Mouse (Mus musculus) spleen, postnatal 10 days (tissue): Measurements from ENCODE around the gene Kat6b.
"Not testable (repeated sequence)": the region's sequence is repeated elsewhere in the genome, so short reads cannot be mapped to it uniquely, and the experiment has no call there.

ENCODE experiments used
- DNase-seq, 2 experiments: peaks; one replicate each; pipeline ENCODE4 v3.0.0; 2021 to 2022; ENCODE audit warnings: low spot score in 2 of 2

Gene Kat6b

DNA sequence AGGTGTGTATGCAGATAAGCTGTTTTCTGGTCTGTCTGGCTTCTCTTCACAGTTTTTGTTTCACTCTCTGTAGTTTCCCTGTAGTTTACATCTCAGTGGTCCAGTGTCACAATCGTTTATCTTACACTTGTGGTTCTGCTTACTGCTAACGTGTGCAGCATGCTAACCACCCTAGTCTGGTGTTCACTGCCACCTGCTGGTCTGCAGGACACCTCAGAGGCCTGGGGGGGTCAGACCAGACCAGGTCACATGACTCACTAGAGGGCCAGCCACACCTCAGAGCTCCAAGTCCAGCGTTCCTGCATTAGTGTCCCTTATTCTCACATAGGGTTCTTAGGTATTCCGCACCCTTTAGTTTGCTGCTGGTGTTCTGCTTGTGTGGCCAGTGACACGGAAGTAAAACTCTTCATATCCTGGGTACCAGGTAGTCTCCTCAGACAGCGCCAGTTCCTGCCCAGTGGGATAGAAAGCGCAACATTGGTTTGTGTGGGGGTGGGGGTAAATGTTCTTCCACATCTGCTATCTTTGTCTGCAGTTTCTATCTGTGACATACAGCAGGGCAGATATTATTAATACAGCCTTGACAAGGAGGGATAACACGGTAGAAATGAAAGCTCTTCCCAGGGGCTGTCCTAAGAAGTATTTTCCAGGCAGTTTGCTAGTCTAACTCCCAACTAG, 181.4 kb downstream of the Kat6b start:
- DNase-seq = peak in 1 of 2 experiments; percentile 40

- no peak for DNase-seq
Observed at GRCm38 (mm10) chr14:21669218-21669617, 188.0 kb downstream of the Kat6b start.

DNA sequence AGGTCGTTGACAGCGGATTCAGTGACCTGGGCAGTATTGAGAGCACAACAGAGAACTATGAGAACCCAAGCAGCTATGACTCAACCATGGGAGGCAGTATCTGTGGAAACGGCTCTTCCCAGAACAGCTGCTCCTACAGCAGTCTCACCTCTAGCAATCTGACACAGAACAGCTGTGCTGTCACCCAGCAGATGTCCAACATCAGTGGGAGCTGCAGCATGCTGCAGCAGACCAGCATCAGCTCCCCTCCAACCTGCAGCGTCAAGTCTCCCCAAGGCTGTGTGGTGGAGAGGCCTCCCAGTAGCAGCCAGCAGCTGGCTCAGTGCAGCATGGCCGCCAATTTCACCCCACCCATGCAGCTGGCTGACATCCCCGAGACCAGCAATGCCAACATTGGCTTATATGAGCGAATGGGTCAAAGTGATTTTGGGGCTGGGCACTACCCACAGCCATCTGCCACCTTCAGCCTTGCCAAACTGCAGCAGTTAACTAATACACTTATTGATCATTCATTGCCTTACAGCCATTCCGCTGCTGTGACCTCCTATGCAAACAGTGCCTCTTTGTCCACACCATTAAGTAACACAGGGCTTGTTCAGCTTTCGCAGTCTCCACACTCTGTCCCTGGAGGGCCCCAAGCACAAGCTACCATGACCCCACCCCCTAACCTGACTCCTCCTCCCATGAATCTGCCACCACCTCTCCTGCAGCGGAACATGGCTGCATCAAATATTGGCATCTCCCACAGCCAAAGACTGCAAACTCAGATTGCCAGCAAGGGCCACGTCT, 188.6 kb downstream of the Kat6b start:
- no peak for DNase-seq

DNA sequence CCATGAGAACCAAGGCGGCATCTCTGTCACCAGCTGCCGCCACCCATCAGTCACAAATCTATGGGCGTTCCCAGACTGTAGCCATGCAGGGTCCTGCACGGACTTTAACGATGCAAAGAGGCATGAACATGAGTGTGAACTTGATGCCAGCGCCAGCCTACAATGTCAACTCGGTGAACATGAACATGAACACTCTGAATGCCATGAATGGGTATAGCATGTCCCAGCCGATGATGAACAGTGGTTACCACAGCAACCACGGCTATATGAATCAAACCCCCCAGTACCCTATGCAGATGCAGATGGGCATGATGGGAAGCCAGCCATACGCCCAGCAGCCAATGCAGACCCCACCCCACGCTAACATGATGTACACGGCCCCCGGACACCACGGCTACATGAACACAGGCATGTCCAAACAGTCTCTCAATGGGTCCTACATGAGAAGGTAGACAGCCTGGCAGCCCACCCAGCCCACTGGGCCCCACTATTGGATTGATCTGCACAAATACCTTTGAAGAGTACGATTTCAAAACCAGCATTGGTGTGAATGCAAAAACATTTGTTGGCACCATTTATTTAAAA, 189.3 kb downstream of the Kat6b start:
- not testable (repeated sequence) for DNase-seq

GRCm38 (mm10) chr14:21673100-21673499, 191.9 kb downstream of the Kat6b start:
- DNase-seq = no peak

DNA sequence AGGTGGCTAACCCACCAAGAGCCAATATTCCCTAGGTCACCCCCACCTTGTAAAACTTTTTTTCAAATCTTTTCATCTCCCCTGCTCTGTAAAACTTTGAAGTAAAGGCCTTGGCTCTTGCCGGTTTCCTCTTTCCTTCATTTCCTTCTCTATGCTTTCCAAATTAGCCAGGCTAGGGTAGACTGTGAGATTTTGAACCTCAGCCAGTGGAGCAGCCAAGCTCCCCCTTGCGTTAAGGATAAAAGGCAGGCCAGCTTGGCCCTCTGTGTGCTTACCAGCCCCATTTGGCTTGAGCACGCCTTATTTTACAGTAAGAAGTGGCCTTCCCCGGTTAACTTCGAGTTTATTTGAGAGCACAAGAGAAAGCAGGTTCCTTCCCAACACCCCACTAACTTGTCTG, 193.2 kb downstream of the Kat6b start:
- DNase-seq = no peak

GRCm38 (mm10) chr14:21676223-21676622, 195.0 kb downstream of the Kat6b start:
- no peak for DNase-seq

DNA sequence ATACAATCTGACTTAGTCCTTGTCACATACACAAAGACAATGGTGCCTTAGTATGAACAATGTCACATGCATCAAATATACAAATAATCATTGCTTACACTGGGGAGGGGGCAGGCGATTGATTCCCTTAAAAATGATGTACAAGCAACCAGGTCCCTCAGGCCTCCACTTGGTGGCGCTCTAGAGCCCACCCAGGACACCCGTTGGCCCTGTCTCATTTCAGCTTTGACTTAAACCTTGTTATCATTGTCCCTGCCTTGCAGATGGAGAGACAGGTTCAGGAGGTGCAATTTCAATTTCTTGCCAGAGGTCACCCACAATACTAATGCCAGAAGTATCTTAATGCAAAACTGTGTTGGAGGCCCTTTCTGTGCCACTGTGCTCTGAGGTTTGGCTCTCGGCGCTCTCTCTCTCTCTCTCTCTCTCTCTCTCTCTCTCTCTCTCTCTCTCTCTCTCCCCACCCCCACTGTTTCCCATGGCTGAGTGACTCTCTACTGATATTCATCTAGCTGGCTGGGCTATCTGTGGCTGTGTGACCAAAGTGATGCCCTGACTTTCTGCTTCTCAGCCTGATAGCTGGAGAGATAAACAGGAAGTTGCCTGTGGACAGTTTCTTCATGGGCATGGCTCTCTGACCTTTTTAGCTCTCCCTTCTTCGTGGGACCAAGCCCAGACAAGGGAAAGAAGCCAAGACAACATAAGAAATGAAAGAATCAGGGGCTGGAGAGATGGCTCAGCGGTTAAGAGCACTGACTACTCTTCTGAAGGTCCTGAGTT, 197.5 kb downstream of the Kat6b start:
- DNase-seq = peak in 1 of 2 experiments; percentile 74

DNA sequence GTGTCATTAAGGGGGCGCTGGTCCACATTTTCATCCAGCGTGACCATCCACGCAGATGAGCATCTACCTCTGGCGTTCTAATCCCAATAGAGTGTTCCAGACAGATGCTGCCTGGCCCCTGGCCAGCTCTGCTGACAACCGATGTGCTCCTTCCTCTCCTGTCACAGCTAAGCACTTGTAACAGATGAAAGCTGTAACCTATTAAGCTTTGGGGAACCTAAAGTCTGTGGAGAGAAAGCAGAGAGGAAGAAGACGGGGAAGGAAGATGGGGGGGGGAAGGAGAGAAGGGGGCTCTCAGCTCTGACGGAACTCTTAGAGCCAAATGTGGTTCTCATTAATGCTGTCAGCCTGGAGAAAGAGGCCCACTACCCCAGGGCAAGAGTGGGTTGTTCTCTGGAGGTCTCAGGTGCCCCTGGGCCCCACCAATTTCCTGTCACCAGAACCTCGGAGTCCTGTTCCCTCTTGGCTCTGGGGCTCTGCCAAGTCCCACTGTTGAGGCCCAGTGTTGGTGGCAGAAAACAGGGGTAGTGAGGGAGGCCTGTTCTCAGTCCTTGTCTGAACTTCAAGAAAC, 198.5 kb downstream of the Kat6b start:
- no peak for DNase-seq

GRCm38 (mm10) chr14:21682681-21683129, 201.5 kb downstream of the Kat6b start:
- peak; percentile 40 to 87 for DNase-seq

GRCm38 (mm10) chr14:21683834-21684233, 202.6 kb downstream of the Kat6b start:
- DNase-seq = no peak

DNA sequence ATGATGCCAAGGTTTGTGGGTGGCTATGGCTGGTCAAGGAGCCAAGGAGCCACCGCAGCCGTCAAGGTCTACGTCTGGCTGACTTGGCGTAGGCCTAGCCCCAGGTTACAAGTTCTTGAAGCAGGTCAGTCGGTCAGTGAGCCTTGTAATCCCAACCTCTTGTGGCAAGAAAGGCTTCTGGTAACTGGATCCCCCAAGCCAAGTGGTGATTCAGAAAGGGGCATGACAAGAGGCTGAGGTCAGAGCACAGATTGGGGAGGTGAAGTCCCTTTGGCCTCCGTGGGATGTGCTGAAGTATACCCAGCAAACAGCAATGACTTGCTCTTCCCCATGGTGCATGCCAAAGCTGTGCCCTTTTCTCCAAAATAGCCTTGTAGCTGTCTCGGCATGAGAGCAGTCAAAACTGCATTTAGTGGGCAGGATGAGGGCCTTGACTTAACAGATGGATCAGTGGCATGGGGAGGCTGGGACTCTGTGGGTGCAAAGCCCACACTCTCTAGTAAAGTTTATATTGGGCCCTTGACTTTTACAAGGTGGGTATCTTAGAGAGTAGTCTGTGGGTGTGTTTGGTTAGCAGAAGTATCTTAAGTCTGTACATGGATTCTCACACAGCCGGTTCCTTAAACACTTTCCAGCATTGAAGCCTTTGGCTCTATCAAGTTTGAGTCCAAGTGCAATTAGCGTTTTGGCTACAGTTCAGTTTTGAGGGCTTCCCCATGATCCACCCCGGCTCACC, 204.3 kb downstream of the Kat6b start:
- no peak for DNase-seq

DNA sequence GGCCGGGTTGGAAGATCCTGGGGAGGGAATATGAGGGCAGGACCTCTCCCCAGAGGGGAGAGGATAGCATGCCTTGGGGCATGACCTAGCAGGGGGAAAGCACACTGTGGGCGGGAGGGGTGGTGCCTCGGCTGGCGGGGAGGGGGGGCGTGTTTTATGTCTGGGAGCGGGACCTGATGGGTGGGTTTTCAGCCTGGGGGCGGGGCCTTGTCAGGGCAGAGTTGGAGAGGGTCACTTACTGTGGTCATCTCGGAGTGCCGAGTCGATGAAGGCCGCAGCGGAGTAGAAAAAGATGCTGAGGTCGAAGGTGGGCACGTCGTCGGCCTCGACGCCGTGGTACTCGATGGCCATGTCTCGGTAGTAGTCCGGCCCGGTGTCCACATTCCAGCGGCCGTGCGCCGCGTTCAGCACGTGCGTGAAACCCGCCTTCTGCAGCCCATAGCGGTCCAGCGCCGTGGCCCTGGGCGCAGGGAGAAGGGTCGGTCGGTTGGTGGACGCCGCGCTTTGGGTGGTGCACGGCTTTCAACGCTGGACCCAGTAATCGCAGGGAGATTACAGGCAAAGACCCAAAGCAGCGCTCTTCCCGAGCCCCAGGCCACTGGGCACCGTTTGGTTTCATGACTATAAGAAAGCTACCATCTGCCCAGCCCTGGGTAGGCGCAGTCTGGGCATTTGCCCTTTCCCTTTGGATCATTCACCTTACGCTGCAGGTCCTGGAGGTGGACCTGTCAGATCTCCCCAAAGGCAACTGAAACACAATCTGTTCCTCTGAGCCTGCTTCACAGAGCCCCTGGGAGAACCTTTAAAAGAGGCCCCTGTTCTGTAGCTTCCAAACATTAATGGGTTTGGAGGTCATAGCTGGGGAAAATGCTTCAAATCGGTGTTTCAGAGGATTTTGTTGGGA, 205.4 kb downstream of the Kat6b start:
- DNase-seq = no peak

DNA sequence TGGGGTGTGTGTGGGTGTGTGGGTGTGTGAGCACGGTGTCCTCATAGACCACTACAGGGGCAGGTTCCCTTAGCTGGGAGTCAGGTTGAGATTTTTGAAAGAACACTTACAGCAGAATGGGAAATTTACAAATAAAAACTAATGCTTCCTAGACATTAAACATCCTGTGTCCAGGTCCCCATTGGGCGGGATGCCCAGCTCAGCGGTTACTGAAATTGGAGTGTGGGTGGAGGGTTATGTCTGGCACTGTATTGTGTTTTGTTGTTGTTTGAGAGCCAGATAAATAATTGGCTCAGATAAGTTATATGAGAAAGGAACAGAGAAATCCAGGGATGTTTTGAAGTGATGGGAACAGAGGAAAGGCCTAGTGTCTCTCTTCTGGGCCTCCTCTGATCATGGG, 209.8 kb downstream of the Kat6b start:
- no peak for DNase-seq

DNA sequence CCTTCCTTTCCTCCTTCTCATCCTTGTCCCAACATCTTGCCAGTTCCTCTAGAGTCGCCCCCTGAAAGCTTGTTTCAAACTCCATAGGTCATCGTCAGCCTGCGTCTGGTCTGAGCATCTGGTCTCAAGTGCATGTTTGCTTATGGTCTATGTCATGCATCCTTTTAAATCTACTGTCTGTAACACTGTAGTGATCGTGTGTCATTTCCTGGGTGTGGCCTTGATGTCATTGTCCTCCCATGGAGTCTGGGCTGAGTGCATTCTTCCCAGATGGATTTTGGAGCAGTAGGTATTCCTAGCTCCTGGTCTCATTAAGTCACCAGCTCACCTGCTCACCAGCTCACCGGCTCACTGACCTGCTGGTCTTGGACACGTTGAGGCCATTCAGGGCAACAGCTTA, 213.8 kb downstream of the Kat6b start:
- no peak for DNase-seq

GRCm38 (mm10) chr14:21696186-21696830, 215.1 kb downstream of the Kat6b start:
- no peak for DNase-seq

- DNase-seq = no peak
Observed at GRCm38 (mm10) chr14:21702691-21703090, 221.5 kb downstream of the Kat6b start.

GRCm38 (mm10) chr14:21703255-21703654, 222.0 kb downstream of the Kat6b start:
- no peak for DNase-seq

GRCm38 (mm10) chr14:21705462-21705861, 224.2 kb downstream of the Kat6b start:
- DNase-seq = no peak
